Mouse (Mus musculus): ENCODE data around the gene Celf2. TPM values are rescaled to one million over a fixed set of nuclear protein-coding genes. Genes with fewer than 3 reads are reported as not detected.

Celf2 gene
- polyA plus RNA-seq, 1 experiment, result 17.4 TPM

DNA sequence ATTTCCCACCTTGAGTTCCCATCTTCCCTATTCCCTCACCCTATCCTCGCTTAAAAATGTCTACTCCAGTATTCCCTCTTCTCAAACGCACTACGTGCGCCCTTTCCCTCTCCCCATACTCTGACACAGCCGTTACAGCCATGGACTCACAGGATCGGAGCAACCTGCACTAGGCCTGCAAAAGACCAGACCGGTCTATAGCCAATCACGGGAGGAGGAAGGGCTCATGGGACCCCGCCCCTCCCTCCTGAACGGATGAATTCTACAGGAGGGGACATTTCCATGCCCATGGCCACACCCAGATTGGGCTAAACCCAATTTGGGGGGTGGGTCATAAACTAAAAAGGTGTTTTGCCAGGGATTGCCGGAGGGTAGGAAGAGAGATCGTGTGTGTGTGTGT is 1003.8 kb downstream of the Celf2 start:
- TF ChIP-seq CTCF (IDR thresholded peaks at IDR 0.05; ENCODE audit: control insufficient read depth, insufficient read depth, insufficient replicate concordance, low read depth, low read length) (no peak), POLR2A (IDR thresholded peaks at IDR 0.05; ENCODE audit: control insufficient read depth, low read depth, low read length) (0 out of 2 replicates have a peak, but pooled peaks have one; percentile 23)
- Histone ChIP-seq H3K27ac (ENCODE audit: control insufficient read depth, insufficient read depth, low read depth, low read length) (peak overlapping the region; percentile 37; the same call in 1 of the 2 replicates), H3K36me3 (ENCODE audit: control insufficient read depth, insufficient read depth, low read length) (no peaks in the 10 kb centered on the region), H3K27me3 (ENCODE audit: control insufficient read depth, insufficient read depth, low read length) (no peaks in the 10 kb centered on the region), H3K4me3 (ENCODE audit: control insufficient read depth, low read depth, low read length) (peak overlapping the region; percentile 74), H3K4me1 (ENCODE audit: control insufficient read depth, insufficient read depth, low read length) (peaks cover 6% of the 10 kb centered on the region)

DNA sequence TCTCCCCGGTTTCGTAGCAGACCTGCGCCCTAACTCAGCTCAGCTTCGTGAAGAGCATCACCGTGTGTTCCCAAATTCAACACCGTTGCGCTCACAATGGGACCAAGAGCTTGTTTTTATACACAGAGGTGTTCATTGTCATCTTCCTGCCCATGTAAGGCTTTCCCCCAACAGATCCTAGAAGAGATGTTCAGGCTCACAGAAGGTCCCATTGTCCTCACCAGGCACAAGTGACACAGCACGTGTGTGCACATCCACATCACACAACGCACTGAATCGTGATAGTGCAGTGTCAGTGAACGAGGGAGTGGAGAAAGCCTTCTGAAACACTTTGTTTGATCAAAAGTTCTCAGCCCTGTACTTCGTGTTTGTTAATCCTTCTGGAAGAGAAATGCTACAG is 1011.3 kb downstream of the Celf2 start:
- Histone ChIP-seq H3K27me3 (ENCODE audit: control insufficient read depth, insufficient read depth, low read length) (no peaks in the 10 kb centered on the region), H3K36me3 (ENCODE audit: control insufficient read depth, insufficient read depth, low read length) (no peaks in the 10 kb centered on the region), H3K27ac (ENCODE audit: control insufficient read depth, insufficient read depth, low read depth, low read length) (no peak overlapping the region), H3K4me3 (ENCODE audit: control insufficient read depth, low read depth, low read length) (no peak overlapping the region), H3K4me1 (ENCODE audit: control insufficient read depth, insufficient read depth, low read length) (no peaks in the 10 kb centered on the region)
- no peak for TF ChIP-seq CTCF (IDR thresholded peaks at IDR 0.05; ENCODE audit: control insufficient read depth, insufficient read depth, insufficient replicate concordance, low read depth, low read length)
- TF ChIP-seq POLR2A (IDR thresholded peaks at IDR 0.05; ENCODE audit: control insufficient read depth, low read depth, low read length), result no peak

DNA sequence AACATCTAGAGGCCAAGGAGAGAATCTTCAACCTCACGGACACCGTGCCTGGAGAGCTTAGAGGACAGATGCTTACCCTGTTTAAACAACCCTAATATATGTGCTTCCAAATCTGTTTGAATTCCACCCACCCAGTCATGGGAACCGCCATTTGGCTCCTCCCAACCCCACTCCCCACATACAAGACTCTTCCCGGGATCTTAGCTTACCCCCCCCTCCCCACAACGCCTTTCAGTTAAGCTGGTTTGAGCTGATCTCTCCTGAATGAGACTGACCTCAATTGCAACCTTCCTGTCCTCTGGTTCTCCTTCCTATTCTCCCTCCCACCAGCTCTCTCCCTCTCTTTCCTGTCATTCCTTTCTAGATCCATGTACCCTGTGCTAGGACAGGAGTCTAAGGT is 1011.7 kb downstream of the Celf2 start:
- Histone ChIP-seq H3K36me3 (ENCODE audit: control insufficient read depth, insufficient read depth, low read length) (no peaks in the 10 kb centered on the region), H3K4me3 (ENCODE audit: control insufficient read depth, low read depth, low read length) (no peak overlapping the region), H3K27me3 (ENCODE audit: control insufficient read depth, insufficient read depth, low read length) (no peaks in the 10 kb centered on the region), H3K4me1 (ENCODE audit: control insufficient read depth, insufficient read depth, low read length) (no peaks in the 10 kb centered on the region), H3K27ac (ENCODE audit: control insufficient read depth, insufficient read depth, low read depth, low read length) (no peak overlapping the region)
- no peak for TF ChIP-seq POLR2A (IDR thresholded peaks at IDR 0.05; ENCODE audit: control insufficient read depth, low read depth, low read length)
- TF ChIP-seq CTCF (IDR thresholded peaks at IDR 0.05; ENCODE audit: control insufficient read depth, insufficient read depth, insufficient replicate concordance, low read depth, low read length), result no peak

DNA sequence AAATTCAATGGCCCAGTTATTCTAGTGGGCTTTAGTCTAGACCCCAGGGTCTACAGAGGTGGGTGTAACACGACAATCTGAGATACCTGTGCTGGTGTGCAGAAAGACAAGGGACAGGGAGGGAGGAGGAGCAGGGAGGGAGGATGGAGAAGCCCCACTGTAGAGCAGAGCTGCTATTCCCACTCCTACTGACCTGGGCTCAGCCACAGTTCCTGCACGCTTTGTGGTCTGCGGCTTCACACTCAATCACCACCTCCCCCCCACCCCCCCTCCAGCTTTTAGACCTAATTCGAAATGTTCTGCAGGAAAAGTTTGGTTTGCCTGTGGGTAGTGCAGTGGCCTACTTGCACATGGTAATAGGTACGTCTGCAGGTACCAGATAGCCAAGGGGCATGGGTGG is 1015.5 kb downstream of the Celf2 start:
- Histone ChIP-seq H3K27me3 (ENCODE audit: control insufficient read depth, insufficient read depth, low read length) (no peaks in the 10 kb centered on the region), H3K4me3 (ENCODE audit: control insufficient read depth, low read depth, low read length) (no peak overlapping the region), H3K27ac (ENCODE audit: control insufficient read depth, insufficient read depth, low read depth, low read length) (no peak overlapping the region), H3K4me1 (ENCODE audit: control insufficient read depth, insufficient read depth, low read length) (no peaks in the 10 kb centered on the region), H3K36me3 (ENCODE audit: control insufficient read depth, insufficient read depth, low read length) (no peaks in the 10 kb centered on the region)
- TF ChIP-seq CTCF (IDR thresholded peaks at IDR 0.05; ENCODE audit: control insufficient read depth, insufficient read depth, insufficient replicate concordance, low read depth, low read length) (no peak), POLR2A (IDR thresholded peaks at IDR 0.05; ENCODE audit: control insufficient read depth, low read depth, low read length) (no peak)

DNA sequence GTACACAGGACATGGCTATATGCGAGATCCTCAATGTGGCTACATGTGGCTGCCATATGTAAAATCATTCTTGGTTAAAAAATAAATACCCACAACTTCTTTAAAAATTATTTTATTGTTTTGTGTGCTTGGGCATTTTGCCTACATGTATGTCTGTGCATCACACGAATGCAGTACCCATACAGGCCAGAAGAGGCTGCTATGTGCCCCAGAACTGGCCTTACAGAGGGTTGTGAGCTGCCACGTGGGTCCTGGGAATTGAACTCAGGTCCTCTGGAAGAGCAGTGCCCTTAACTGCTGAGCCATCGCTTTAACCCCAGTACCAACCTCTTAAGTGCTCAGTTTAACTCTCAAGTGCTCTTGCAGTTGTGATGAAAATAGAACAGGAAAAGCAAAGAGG is 1018.5 kb downstream of the Celf2 start:
- no peaks in the 10 kb centered on the region for H3K36me3 ChIP-seq (ENCODE audit: control insufficient read depth, insufficient read depth, low read length)
- TF ChIP-seq CTCF (IDR thresholded peaks at IDR 0.05; ENCODE audit: control insufficient read depth, insufficient read depth, insufficient replicate concordance, low read depth, low read length) (no peak; the same call in 1 of the 2 replicates), POLR2A (IDR thresholded peaks at IDR 0.05; ENCODE audit: control insufficient read depth, low read depth, low read length) (no peak)
- H3K4me3 ChIP-seq (ENCODE audit: control insufficient read depth, low read depth, low read length), result no peak overlapping the region
- no peaks in the 10 kb centered on the region for H3K27me3 ChIP-seq (ENCODE audit: control insufficient read depth, insufficient read depth, low read length)
- H3K27ac ChIP-seq (ENCODE audit: control insufficient read depth, insufficient read depth, low read depth, low read length), result no peak overlapping the region
- H3K4me1 ChIP-seq (ENCODE audit: control insufficient read depth, insufficient read depth, low read length), result no peaks in the 10 kb centered on the region

DNA sequence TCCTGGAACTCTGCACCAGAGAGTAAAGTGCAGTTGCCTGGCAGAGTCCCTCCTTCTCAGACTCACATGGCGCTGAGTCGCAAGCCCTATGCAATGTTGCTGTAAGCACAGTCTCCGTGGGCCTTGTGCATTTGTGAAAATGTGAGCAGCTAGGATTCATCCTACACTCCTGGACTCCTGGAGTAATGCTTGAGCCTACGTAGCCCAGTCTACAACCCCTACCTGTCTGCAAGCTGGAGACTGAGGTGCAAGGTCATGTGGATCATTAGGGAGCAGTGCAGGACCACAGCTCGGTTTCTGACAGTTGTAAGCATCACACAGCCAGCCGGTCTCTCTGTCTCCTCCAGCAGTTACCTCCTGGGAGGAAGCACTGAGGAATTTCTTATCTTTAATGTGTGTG is 1019.3 kb downstream of the Celf2 start:
- no peak overlapping the region for H3K27ac ChIP-seq (ENCODE audit: control insufficient read depth, insufficient read depth, low read depth, low read length)
- no peaks in the 10 kb centered on the region for H3K27me3 ChIP-seq (ENCODE audit: control insufficient read depth, insufficient read depth, low read length)
- TF ChIP-seq CTCF (IDR thresholded peaks at IDR 0.05; ENCODE audit: control insufficient read depth, insufficient read depth, insufficient replicate concordance, low read depth, low read length), result no peak
- TF ChIP-seq POLR2A (IDR thresholded peaks at IDR 0.05; ENCODE audit: control insufficient read depth, low read depth, low read length), result no peak

More for the DNA sequence above, 1019.3 kb downstream of the Celf2 start:
- no peak overlapping the region for H3K4me3 ChIP-seq (ENCODE audit: control insufficient read depth, low read depth, low read length)
- H3K4me1 ChIP-seq (ENCODE audit: control insufficient read depth, insufficient read depth, low read length), result no peaks in the 10 kb centered on the region
- H3K36me3 ChIP-seq (ENCODE audit: control insufficient read depth, insufficient read depth, low read length), result no peaks in the 10 kb centered on the region
